Mouse (Mus musculus) olfactory bulb, adult 2 months (tissue): ENCODE measurements at regions not wholly inside any gene's neighbourhood (a gene's known extent, or its start where the extent isn't known, plus 50 kb on each side); places are given as distances from the start of the nearest gene placed in this dataset.

Source experiments
- CTCF ChIP-seq: fragments of 200-500 bp; IDR thresholded peaks from 2 replicates; pipeline ENCODE4 v1.5.1; 2012; ENCODE audit warnings: low read depth, mild to moderate bottlenecking, low read length, moderate library complexity; ENCODE audit not compliant: insufficient read depth
- POLR2A ChIP-seq: fragments of 200-500 bp; IDR thresholded peaks from 2 replicates; pipeline ENCODE4 v1.6.1; 2012; ENCODE audit warnings: mild to moderate bottlenecking, low read depth, low read length, moderate library complexity; ENCODE audit not compliant: insufficient read depth

- TF ChIP-seq CTCF = no peak
- TF ChIP-seq POLR2A = no peak
Observed at GRCm38 (mm10) chr16:74739194-74740135, 327.8 kb upstream of the Robo2 start.
